Mouse (Mus musculus) liver, embryonic 14.5 days (tissue): Measurements from ENCODE around the gene Ube2s. TPM values are rescaled to one million over a fixed set of nuclear protein-coding genes. Genes with fewer than 3 reads are reported as not detected.
A peak's percentile ranks its signal among the peaks of the same experiment; 100 is the strongest.

Experiments
- ATAC-seq: fragments of 200-750 bp; cut with Nextera tagmentation; 2 replicates; pipeline ENCODE4 v1.8.0; 2017; ENCODE audit warnings: moderate number of reproducible peaks, mild to moderate bottlenecking, moderate library complexity; ENCODE audit not compliant: insufficient read depth
- DNase-seq, 3 experiments: peaks; one replicate each; pipeline ENCODE4 v3.0.0-alpha.2; 2012 to 2013; ENCODE audit warnings: low read depth in 3 of 3, low spot score in 3 of 3
- H3K27ac ChIP-seq: fragments of 300-500 bp; sonication (generic); 2 replicates; pipeline ENCODE4 v1.5.1; 2014; ENCODE audit warnings: moderate library complexity, mild to moderate bottlenecking, control low read depth, inconsistent platforms
- H3K27me3 ChIP-seq: fragments of 300-500 bp; sonication (generic); 2 replicates; pipeline ENCODE4 v1.6.1; 2014; ENCODE audit warnings: mild to moderate bottlenecking, low read length, moderate library complexity; ENCODE audit not compliant: control insufficient read depth, insufficient read depth
- H3K36me3 ChIP-seq: fragments of 300-500 bp; sonication (generic); replicated peaks from 2 replicates; pipeline ENCODE4 v1.6.1; 2014; ENCODE audit warnings: low read depth; ENCODE audit not compliant: control insufficient read depth, insufficient read depth
- H3K4me1 ChIP-seq, 2 experiments: fragments of 200-500 bp in 1 of 2; fragments of 300-500 bp in 1 of 2; sonication (generic) in 1 of 2; replicated peaks; 2 replicates each; pipeline ENCODE4 v1.6.1; 2012 to 2014; ENCODE audit warnings: antibody characterized with exemption in 1 of 2, inconsistent platforms in 1 of 2, low read length in 1 of 2; ENCODE audit not compliant: control insufficient read depth in 2 of 2, insufficient read depth in 2 of 2
- H3K4me2 ChIP-seq: fragments of 300-500 bp; sonication (generic); 2 replicates; pipeline ENCODE4 v1.6.1; 2014; ENCODE audit warnings: low read depth, mild to moderate bottlenecking, control low read depth, moderate library complexity
- H3K4me3 ChIP-seq, 2 experiments: fragments of 200-500 bp in 1 of 2; fragments of 300-500 bp in 1 of 2; sonication (generic) in 1 of 2; 2 replicates each; pipeline ENCODE4 v1.5.1; 2012 to 2014; ENCODE audit warnings: low read depth in 2 of 2, low read length in 2 of 2, mild to moderate bottlenecking in 2 of 2, control low read depth in 1 of 2, inconsistent platforms in 1 of 2, moderate library complexity in 1 of 2; ENCODE audit not compliant: insufficient read depth in 1 of 2
- H3K9ac ChIP-seq: fragments of 300-500 bp; sonication (generic); replicated peaks from 2 replicates; pipeline ENCODE4 v1.6.1; 2014; ENCODE audit warnings: mild to moderate bottlenecking, control low read depth, moderate library complexity
- H3K9me3 ChIP-seq: fragments of 300-500 bp; sonication (generic); 2 replicates; pipeline ENCODE4 v1.6.1; 2016; ENCODE audit warnings: low read length, mixed read lengths; ENCODE audit not compliant: control insufficient read depth
- CTCF ChIP-seq: IDR thresholded peaks from 2 replicates; pipeline ENCODE4 v1.5.1; 2016; ENCODE audit warnings: antibody characterized with exemption, low read depth, control low read depth
- EP300 ChIP-seq: IDR thresholded peaks from 2 replicates; pipeline ENCODE4 v1.6.1; 2016; ENCODE audit warnings: antibody characterized with exemption, low read depth
- WGBS: fragments of 180-500 bp; shearing (Covaris S2); extraction: QIAGEN DNeasy Blood & Tissue Kit; methylation state at CpG from one replicate; pipeline ENCODE4 v1.1.7; 2014; ENCODE audit not compliant: insufficient replicate concordance; 5-methylcytosine and 5-hydroxymethylcytosine counted together
- polyA plus RNA-seq, 2 experiments: library from polyadenylated mRNA; depleted of rRNA in 1 of 2; stranded (reverse) in 1 of 2; unstranded in 1 of 2; fragments of >200 nt; fragmentation: Nextera tagmentation in 1 of 2; extraction: Ambion mirVana in 1 of 2; gene quantifications; 2 replicates each; pipeline versions ENCODE4 v1.2.1 to v1.2.3; 2012 to 2014

The Ube2s gene
- polyA plus RNA-seq, 2 experiments, result 265 to 295 TPM

DNA sequence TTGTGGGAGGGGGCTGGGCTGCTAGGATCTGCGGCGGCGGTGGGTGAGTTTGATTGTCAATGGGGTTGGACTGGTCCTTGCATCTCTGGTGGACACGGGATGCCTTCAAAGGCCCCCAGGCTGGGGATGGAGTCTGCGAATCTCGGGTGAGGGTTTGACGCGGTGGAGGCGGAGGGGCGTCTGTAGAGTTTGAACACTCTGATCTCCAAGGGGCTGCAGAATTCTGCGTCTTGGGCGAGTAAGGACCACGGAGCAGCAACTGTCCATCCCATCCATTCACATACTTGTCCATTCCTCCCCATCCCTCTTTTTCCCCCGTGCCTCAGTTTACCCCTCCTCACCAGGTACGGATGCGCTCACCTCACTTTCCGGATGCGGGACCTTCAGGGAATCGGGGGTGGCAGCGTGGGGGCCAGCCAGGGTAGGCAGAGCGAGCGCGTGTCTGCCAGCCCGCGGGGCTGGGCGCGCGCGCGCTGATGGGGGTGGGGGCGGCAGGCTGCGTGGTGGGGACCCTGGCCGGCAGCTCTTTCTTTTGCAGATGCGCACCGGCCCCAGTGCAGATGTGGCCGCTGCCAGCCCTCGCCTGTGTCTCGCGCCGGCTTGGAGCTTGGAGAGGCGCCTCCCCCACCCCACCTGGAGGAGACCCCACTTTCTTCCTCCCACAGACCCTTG lies 32.0 kb upstream of the Ube2s start, which contains the start of gene Shisa7:
Gene Shisa7 (minus strand): TSS at position 452 of the 672 bp plus-strand sequence.
- TF ChIP-seq EP300, result no peak
- TF ChIP-seq CTCF, result no peak
- Histone ChIP-seq H3K4me1 (no peaks in the 10 kb centered on the region), H3K27ac (no peak within 1 kb of the TSS), H3K36me3 (no peaks in the 10 kb centered on the region), H3K9me3 (no peaks in the 10 kb centered on the region), H3K4me2 (no peak within 1 kb of the TSS), H3K27me3 (peaks cover 55% of the 10 kb centered on the region), H3K9ac (no peak within 1 kb of the TSS), H3K4me3 (no peak within 1 kb of the TSS)
- DNase-seq (no peak), ATAC-seq (no peak)
- WGBS, result 4% methylated on average over 41 of the region's 41 CpGs

DNA sequence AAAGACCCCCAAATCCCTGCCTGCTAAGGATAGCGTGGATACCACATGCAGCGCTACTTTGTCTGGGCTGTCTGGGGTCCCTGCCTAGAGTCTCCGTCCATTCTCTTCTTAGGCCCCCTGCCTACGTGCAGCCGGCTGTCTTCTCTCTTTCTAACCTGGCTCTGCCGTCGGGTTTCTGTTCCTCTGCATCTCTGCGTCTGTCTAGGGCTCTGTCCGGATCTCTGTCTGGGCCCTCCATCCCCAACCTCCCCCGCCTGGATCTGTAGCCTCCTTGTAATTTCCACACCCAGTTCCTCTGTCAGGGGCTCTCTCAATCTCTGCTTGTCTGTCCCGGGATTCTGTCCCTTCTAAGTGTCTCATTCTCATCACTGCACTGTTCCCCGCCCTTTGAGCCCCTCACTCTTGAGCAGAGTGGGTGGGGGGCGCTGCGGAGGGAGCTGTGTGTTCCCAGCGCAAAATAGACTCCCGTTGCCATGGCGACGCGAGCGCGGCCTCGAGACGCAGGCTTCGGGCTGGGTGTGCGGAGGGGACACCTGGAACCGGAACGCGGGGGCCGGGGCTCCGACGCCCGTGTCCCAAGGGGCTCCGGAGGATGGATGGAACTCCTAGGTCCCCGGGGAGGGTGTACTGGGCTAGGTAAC lies 31.3 kb upstream of the Ube2s start:
- no peaks in the 10 kb centered on the region for H3K9me3 ChIP-seq
- no peak for ATAC-seq
- H3K27me3 ChIP-seq, result peaks cover 54% of the 10 kb centered on the region
- H3K4me2 ChIP-seq, result no peak overlapping the region
- no peaks in the 10 kb centered on the region for H3K4me1 ChIP-seq
- DNase-seq, result no peak
- H3K9ac ChIP-seq, result no peak overlapping the region
- WGBS, result 3% methylated on average over 34 of the region's 34 CpGs
- no peak overlapping the region for H3K27ac ChIP-seq
- TF ChIP-seq CTCF, result no peak
- TF ChIP-seq EP300, result no peak
- no peaks in the 10 kb centered on the region for H3K36me3 ChIP-seq
- no peak overlapping the region for H3K4me3 ChIP-seq

DNA sequence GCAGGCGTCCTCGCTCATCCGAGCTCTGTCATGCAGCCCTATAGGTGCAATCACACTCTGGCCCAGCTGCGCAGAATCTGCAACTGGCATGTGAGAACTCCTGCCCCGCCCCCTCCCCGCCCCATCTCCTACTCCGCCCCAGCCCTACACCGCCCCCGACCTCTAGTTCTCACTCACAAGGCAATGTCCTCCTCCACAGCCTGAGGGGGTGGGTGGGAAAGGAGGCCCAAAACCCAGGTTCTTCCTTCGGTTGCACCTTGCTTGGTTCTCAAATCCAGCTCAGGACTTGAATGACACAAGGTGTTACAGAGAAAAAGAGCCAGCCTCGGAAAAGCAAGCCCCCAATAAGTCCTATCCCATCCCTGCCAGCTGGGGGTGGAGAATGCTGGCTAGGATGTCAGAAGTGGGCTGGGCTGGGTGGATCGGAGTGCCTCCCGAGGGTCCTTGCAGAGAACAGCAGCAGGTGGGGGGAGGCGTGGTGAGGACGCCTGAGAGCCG lies 30.3 kb upstream of the Ube2s start:
- 2% methylated on average over 16 of the region's 16 CpGs for WGBS
- no peaks in the 10 kb centered on the region for H3K9me3 ChIP-seq
- ATAC-seq (0 out of 2 replicates have a peak, but pooled peaks have one; percentile 45), DNase-seq (no peak)
- no peaks in the 10 kb centered on the region for H3K36me3 ChIP-seq
- TF ChIP-seq CTCF, result no peak
- no peak for TF ChIP-seq EP300
- H3K27ac ChIP-seq, result no peak overlapping the region
- H3K4me3 ChIP-seq, result no peak overlapping the region
- H3K9ac ChIP-seq, result no peak overlapping the region
- no peak overlapping the region for H3K4me2 ChIP-seq
- peaks cover 55% of the 10 kb centered on the region for H3K27me3 ChIP-seq
- no peaks in the 10 kb centered on the region for H3K4me1 ChIP-seq

DNA sequence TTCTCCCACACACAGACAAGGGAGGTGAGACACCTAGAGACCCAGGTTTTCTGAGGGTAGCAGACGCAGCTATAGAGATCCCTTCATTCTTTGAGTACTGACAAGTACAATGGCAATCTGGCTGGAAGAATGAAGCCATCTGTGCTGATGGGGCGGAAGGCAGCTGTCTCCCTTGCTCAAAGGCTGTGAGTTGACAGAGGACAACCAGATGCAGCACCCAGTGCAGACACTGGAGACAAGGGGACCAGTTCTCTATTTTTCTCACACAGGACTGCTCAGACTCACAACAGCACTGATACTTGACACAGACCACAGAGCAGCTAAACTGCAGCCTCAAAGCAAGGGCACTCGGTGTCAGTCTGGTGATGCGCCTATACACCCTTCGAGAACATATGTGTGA lies 29.7 kb upstream of the Ube2s start:
- no peak overlapping the region for H3K9ac ChIP-seq
- DNase-seq, result no peak
- H3K9me3 ChIP-seq, result no peaks in the 10 kb centered on the region
- no peak overlapping the region for H3K4me3 ChIP-seq
- H3K4me2 ChIP-seq, result no peak overlapping the region
- H3K27me3 ChIP-seq, result peaks cover 61% of the 10 kb centered on the region
- H3K4me1 ChIP-seq, result no peaks in the 10 kb centered on the region
- no peak for ATAC-seq
- TF ChIP-seq CTCF (no peak), EP300 (no peak)
- 47% methylated on average over 5 of the region's 5 CpGs for WGBS
- no peak overlapping the region for H3K27ac ChIP-seq
- H3K36me3 ChIP-seq, result no peaks in the 10 kb centered on the region

DNA sequence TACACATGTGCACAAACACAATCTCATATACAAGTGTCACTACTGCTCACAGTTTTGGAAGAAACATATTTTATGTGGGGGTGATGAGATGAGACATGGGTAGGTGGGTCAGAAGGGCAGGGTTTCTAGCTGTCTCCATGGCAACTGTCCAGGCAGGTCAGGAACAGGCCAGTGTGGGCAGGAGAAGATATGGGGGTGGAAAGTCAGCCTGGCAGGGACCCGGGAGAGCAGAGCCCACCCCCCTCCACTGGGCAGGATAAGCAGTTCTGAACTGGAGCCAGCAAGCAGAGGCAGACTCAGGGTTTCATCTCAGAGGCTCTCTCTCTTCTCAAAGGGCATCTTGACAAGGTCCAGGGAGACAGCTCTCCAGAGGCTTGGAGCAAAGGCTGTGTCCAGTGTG lies 25.2 kb upstream of the Ube2s start:
- H3K9me3 ChIP-seq, result no peaks in the 10 kb centered on the region
- WGBS, result 20% methylated on average over 1 of the region's 1 CpGs
- no peak overlapping the region for H3K4me2 ChIP-seq
- no peaks in the 10 kb centered on the region for H3K36me3 ChIP-seq
- TF ChIP-seq EP300 (no peak), CTCF (no peak)
- no peak overlapping the region for H3K27ac ChIP-seq
- H3K27me3 ChIP-seq, result peaks cover 57% of the 10 kb centered on the region
- no peak overlapping the region for H3K9ac ChIP-seq
- ATAC-seq (no peak), DNase-seq (no peak)
- no peak overlapping the region for H3K4me3 ChIP-seq
- no peaks in the 10 kb centered on the region for H3K4me1 ChIP-seq
